Mouse (Mus musculus) embryonic facial prominence, embryonic 12.5 days (tissue): ENCODE results near the gene Gm9821. TPM values are rescaled to one million over a fixed set of nuclear protein-coding genes. Genes with fewer than 3 reads are reported as not detected.

ENCODE experiments used
- ATAC-seq: fragments of 200-750 bp; cut with Nextera tagmentation; 2 replicates; pipeline ENCODE4 v1.8.0; 2017; ENCODE audit not compliant: insufficient number of reproducible peaks, insufficient read depth, low FRiP score, low TSS enrichment
- H3K27ac ChIP-seq: fragments of 300-500 bp; sonication (generic); 2 replicates; pipeline ENCODE4 v1.5.1; 2016; ENCODE audit warnings: mild to moderate bottlenecking
- H3K27me3 ChIP-seq: fragments of 300-500 bp; sonication (generic); 2 replicates; pipeline ENCODE4 v1.6.1; 2016; ENCODE audit warnings: mild to moderate bottlenecking, moderate library complexity
- H3K36me3 ChIP-seq: fragments of 300-500 bp; sonication (generic); 2 replicates; pipeline ENCODE4 v1.6.1; 2016; ENCODE audit warnings: mild to moderate bottlenecking
- H3K4me1 ChIP-seq: fragments of 300-500 bp; sonication (generic); 2 replicates; pipeline ENCODE4 v1.6.1; 2016
- H3K4me2 ChIP-seq: fragments of 300-500 bp; sonication (generic); replicated peaks from 2 replicates; pipeline ENCODE4 v1.6.1; 2016; ENCODE audit warnings: mild to moderate bottlenecking, moderate library complexity
- H3K4me3 ChIP-seq: fragments of 300-500 bp; sonication (generic); 2 replicates; pipeline ENCODE4 v1.5.1; 2016; ENCODE audit warnings: mild to moderate bottlenecking
- H3K9ac ChIP-seq: fragments of 300-500 bp; sonication (generic); 2 replicates; pipeline ENCODE4 v1.6.1; 2016; ENCODE audit warnings: mild to moderate bottlenecking, moderate library complexity
- H3K9me3 ChIP-seq: fragments of 300-500 bp; sonication (generic); 2 replicates; pipeline ENCODE4 v1.6.1; 2016; ENCODE audit warnings: mild to moderate bottlenecking, moderate library complexity
- WGBS: fragments of 180-500 bp; shearing (Covaris S2); methylation state at CpG from one replicate; pipeline ENCODE4 v1.1.7; 2016; 5-methylcytosine and 5-hydroxymethylcytosine counted together
- polyA plus RNA-seq: library from polyadenylated mRNA; unstranded; fragments of >200 nt; fragmentation: Nextera tagmentation; extraction: Ambion mirVana; gene quantifications from 2 replicates; pipeline ENCODE4 v1.2.1, GENCODE M21; 2016

The Gm9821 gene
- polyA plus RNA-seq, 1 experiment from 2014 or later, result 0.73 TPM

DNA sequence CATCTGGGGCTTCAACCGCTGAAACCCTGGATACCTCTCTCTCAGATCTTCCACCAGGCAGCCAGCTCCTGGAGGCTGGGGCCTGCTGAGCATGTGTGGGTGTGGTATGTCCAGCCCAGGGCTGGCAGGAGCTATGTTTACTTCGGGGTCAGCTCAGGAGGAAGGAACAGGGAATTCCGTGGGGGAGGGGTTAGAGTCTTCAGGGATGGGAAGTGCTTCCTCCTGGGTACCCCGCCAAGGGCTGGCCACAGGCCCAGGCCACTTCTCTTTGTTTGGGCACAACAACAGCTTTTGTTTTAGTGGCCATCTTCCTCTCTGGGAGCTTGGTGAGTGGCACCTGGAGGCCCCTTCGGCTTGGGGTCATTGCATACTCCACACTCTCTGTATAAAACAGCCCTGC lies 8.3 kb downstream of the Gm9821 start:
- Histone ChIP-seq H3K9ac (no peak overlapping the region), H3K9me3 (no peaks in the 10 kb centered on the region), H3K4me3 (no peak overlapping the region), H3K4me1 (peaks cover 38% of the 10 kb centered on the region), H3K27ac (0 out of 2 replicates have a peak overlapping the region, but pooled peaks have one; percentile 54), H3K4me2 (no peak overlapping the region), H3K27me3 (no peaks in the 10 kb centered on the region), H3K36me3 (no peaks in the 10 kb centered on the region)
- no peak for ATAC-seq
- WGBS, result 7% methylated on average over 5 of the region's 5 CpGs

GRCm38 (mm10) chr2:91955121-91955591 lies 9.7 kb downstream of the Gm9821 start:
- no peak overlapping the region for H3K27ac ChIP-seq
- ATAC-seq, result no peak
- peaks cover 37% of the 10 kb centered on the region for H3K4me1 ChIP-seq

GRCm38 (mm10) chr2:91955875-91956274 lies 10.4 kb downstream of the Gm9821 start:
- Histone ChIP-seq H3K9me3 (no peaks in the 10 kb centered on the region), H3K4me2 (no peak overlapping the region), H3K36me3 (no peaks in the 10 kb centered on the region), H3K27me3 (no peaks in the 10 kb centered on the region), H3K9ac (no peak overlapping the region), H3K4me3 (no peak overlapping the region), H3K27ac (no peak overlapping the region), H3K4me1 (peaks cover 30% of the 10 kb centered on the region)
- WGBS, result 82% methylated on average over 6 of the region's 6 CpGs
- ATAC-seq, result no peak

More at GRCm38 (mm10) chr2:91955121-91955591, 9.7 kb downstream of the Gm9821 start:
- no peak overlapping the region for H3K4me3 ChIP-seq
- no peaks in the 10 kb centered on the region for H3K9me3 ChIP-seq
- H3K9ac ChIP-seq, result no peak overlapping the region
- 87% methylated on average over 4 of the region's 4 CpGs for WGBS
- H3K36me3 ChIP-seq, result no peaks in the 10 kb centered on the region
- no peaks in the 10 kb centered on the region for H3K27me3 ChIP-seq
- no peak overlapping the region for H3K4me2 ChIP-seq

DNA sequence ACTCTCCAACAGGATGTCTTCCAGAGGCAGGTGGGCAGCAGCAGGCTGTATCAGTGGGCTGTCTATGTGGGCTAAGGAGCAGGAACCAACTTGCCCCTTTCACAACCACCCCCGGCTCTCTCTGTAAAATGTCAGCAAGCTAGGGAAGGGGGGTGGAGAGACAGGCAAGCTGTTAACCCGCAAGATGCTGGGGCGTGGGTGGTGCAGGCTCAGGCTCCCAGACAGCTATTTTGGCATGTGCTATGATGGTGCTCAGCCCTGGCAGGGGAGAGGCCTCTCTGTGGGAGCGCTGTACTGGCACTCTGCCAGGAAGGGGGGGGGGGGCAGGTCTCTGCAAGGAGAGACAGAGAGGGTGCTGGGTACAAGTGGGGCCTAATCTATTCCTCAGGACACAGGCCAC lies 11.6 kb downstream of the Gm9821 start:
- Histone ChIP-seq H3K4me1 (peaks cover 35% of the 10 kb centered on the region), H3K27ac (no peak overlapping the region), H3K9ac (no peak overlapping the region), H3K4me2 (no peak overlapping the region; the same call in 1 of the 2 replicates), H3K4me3 (no peak overlapping the region), H3K27me3 (no peaks in the 10 kb centered on the region), H3K9me3 (no peaks in the 10 kb centered on the region), H3K36me3 (no peaks in the 10 kb centered on the region)
- 53% methylated on average over 4 of the region's 4 CpGs for WGBS
- 0 out of 2 replicates have a peak, but pooled peaks have one; percentile 53 for ATAC-seq

GRCm38 (mm10) chr2:91958049-91958448 lies 12.5 kb downstream of the Gm9821 start:
- H3K9ac ChIP-seq, result no peak overlapping the region

GRCm38 (mm10) chr2:91958701-91959457 lies 13.4 kb downstream of the Gm9821 start:
- H3K9me3 ChIP-seq, result no peaks in the 10 kb centered on the region
- H3K9ac ChIP-seq, result no peak overlapping the region
- H3K27ac ChIP-seq, result no peak overlapping the region
- no peak for ATAC-seq
- no peaks in the 10 kb centered on the region for H3K27me3 ChIP-seq
- H3K4me3 ChIP-seq, result no peak overlapping the region
- WGBS, result 44% methylated on average over 10 of the region's 10 CpGs
- H3K36me3 ChIP-seq, result no peaks in the 10 kb centered on the region
- H3K4me2 ChIP-seq, result no peak overlapping the region
- H3K4me1 ChIP-seq, result peaks cover 42% of the 10 kb centered on the region

More at GRCm38 (mm10) chr2:91958049-91958448, 12.5 kb downstream of the Gm9821 start:
- no peak for ATAC-seq
- 91% methylated on average over 8 of the region's 8 CpGs for WGBS
- Histone ChIP-seq H3K27ac (no peak overlapping the region), H3K27me3 (no peaks in the 10 kb centered on the region), H3K36me3 (no peaks in the 10 kb centered on the region), H3K4me3 (no peak overlapping the region), H3K9me3 (no peaks in the 10 kb centered on the region), H3K4me2 (no peak overlapping the region), H3K4me1 (peaks cover 44% of the 10 kb centered on the region)

GRCm38 (mm10) chr2:91959544-91960410 lies 14.3 kb downstream of the Gm9821 start:
- H3K9me3 ChIP-seq, result no peaks in the 10 kb centered on the region
- 0 out of 2 replicates have a peak, but pooled peaks cover 3% of the 10 kb centered on the region for H3K27me3 ChIP-seq
- no peaks in the 10 kb centered on the region for H3K36me3 ChIP-seq
- H3K4me3 ChIP-seq, result no peak overlapping the region
- H3K9ac ChIP-seq, result no peak overlapping the region
- H3K27ac ChIP-seq, result no peak overlapping the region
- H3K4me1 ChIP-seq, result peaks cover 41% of the 10 kb centered on the region
- WGBS, result 75% methylated on average over 11 of the region's 11 CpGs
- H3K4me2 ChIP-seq, result no peak overlapping the region
- ATAC-seq, result no peak

- H3K27me3 ChIP-seq, result 0 out of 2 replicates have a peak, but pooled peaks cover 3% of the 10 kb centered on the region
- no peak overlapping the region for H3K9ac ChIP-seq
- ATAC-seq, result no peak
- no peak overlapping the region for H3K4me3 ChIP-seq
- H3K4me1 ChIP-seq, result peaks cover 46% of the 10 kb centered on the region
- no peak overlapping the region for H3K4me2 ChIP-seq
- no peaks in the 10 kb centered on the region for H3K36me3 ChIP-seq
- no peaks in the 10 kb centered on the region for H3K9me3 ChIP-seq
- WGBS, result 93% methylated on average over 5 of the region's 5 CpGs
- H3K27ac ChIP-seq, result no peak overlapping the region
These were observed 15.0 kb downstream of the Gm9821 start for GRCm38 (mm10) chr2:91960459-91960858.

- 53% methylated on average over 4 of the region's 4 CpGs for WGBS
- Histone ChIP-seq H3K9me3 (no peaks in the 10 kb centered on the region), H3K9ac (peak overlapping the region; percentile 92), H3K4me3 (peak overlapping the region; percentile 88), H3K27me3 (0 out of 2 replicates have a peak, but pooled peaks cover 3% of the 10 kb centered on the region), H3K4me2 (peak overlapping the region; percentile 93), H3K36me3 (no peaks in the 10 kb centered on the region), H3K4me1 (peaks cover 43% of the 10 kb centered on the region), H3K27ac (no peak overlapping the region)
- ATAC-seq, result no peak
These were observed 16.6 kb downstream of the Gm9821 start for GRCm38 (mm10) chr2:91961901-91962761.

DNA sequence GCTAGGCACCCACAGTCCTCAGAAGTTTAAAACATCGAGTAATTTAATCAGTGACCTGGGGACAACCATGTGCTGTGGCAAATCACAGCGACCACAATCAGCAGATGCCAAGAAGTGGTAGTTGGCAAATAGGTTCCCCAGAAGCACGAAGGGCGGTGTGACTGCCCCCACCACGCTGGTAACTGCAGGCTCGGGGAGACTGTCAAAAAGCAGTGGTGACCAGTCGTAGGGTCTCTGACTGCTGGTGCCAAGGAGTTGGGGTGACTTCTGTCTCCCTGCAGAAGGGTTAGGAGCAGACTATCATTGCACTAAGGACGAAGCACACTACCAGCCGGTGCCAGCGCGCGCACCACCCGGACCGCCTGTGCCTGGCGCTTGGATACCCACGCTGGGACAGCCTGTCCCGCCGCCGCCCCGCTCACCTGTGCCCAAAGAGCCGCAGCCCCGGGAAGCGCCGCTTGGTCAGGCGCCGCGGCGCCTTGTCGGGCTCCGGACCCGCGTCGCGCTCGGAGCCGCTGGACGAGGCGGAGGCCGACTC lies 17.4 kb downstream of the Gm9821 start:
- Histone ChIP-seq H3K36me3 (no peaks in the 10 kb centered on the region), H3K4me3 (peak overlapping the region; percentile 88), H3K4me2 (peak overlapping the region; percentile 93), H3K9ac (peak overlapping the region; percentile 92), H3K9me3 (no peaks in the 10 kb centered on the region), H3K4me1 (peaks cover 37% of the 10 kb centered on the region), H3K27me3 (0 out of 2 replicates have a peak, but pooled peaks cover 3% of the 10 kb centered on the region), H3K27ac (peak overlapping the region; percentile 80)
- ATAC-seq, result peak; percentile 13
- WGBS, result 1% methylated on average over 39 of the region's 39 CpGs
